Mouse (Mus musculus) naive thymus-derived CD4-positive, alpha-beta T cell, adult 2 months (primary cell): ENCODE data around the gene Pbp2.

Source experiments
- DNase-seq: peaks from one replicate; pipeline ENCODE4 v3.0.0-alpha.2; 2011; ENCODE audit warnings: low read depth

The Pbp2 gene

DNA sequence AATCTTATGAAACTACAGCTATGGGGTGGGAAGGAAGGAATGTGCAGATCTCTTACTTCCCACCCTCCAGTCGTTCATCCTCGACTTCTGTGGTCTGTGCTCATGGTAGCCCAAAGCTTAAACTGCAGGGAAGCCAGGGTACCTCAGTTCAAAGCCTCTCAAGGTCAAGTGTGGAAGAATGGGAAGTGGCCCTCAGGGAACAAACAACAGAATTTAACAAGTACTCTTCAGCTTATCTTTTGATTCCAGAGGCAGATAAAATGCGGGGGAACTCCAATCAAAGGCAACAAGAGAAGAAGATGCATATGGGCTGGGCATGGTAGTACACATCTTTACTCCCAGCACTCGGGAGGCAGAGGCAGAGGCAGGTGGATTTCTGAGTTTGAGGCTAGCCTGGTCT lies 9.7 kb downstream of the Pbp2 start:
- DNase-seq: no peak

GRCm38 (mm10) chr6:135299024-135299550 lies 11.1 kb downstream of the Pbp2 start:
- no peak for DNase-seq

DNA sequence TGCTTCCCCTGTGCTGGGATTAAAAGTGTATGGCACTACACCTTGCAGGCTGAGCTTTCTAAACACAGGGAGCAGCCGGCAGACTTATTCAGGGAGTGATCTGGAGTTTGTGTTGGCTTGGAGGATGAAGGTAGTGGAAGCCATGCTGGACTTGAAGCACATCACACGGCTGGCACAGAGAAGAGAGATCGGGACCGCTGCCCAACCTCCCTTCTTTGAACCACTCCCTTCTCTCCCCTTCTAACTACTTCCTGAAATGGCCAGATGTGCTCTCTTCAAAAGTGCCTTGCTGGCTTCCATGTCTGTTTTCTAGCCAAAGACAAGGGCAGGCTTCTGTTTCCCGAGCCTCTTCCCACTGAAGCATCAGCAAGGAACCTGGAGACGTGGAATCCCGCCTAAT lies 12.6 kb downstream of the Pbp2 start:
- DNase-seq: no peak

DNA sequence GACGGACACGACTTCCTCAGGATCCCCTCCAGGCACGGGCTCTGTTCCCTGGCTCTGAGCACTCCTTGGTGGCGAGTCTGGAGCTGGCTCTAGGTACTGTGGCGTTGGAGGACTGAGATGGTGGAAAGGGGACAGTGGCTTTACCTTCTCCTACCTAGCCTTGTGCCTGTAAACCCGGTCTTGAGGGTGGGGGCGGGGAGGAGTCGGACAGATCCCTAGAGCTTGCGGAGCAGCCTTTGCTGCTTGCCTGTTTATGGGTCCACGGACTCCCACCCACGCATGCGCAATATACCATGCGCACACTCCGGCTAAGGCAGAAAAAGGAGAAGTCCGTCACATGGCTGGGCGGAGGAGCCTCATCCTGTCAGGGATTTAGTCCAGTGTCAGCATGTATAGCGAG lies 13.9 kb downstream of the Pbp2 start:
- no peak for DNase-seq

DNA sequence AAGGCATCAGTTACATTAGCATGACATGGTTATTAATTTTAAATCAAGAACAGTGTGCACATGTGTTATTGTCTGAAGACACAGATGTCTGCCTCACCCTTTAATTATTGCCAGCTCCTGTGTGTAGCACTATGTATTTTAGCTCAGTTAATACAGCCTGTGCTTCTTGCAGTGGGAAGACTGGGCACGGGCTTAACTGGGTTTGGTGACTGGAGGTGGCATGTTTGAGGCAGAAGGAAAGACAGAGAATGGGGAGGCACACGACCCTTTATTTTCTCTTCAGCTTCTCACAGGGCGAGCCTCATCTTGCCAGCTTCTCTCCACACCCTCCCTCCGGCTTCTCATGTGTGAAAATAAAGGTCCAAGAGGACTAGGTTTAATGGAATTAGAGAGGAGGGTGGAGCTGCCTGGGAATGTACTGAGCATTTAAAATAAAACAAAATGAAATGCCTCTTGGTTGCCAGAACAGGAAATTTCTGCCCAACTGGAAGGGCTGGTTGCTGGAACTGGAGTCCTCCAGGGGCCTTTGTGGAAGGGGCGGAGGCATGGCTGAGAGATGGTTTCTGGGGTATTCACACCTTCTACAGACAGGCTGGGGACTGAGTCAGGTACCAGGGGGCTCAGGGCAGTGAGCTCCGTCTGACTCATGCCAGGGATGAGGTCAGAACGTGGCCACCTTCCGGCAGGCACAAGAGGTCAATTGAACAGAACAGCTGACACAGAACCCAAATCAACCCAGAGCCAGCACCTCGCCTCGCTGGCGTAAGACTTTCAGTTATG lies 14.9 kb downstream of the Pbp2 start:
- DNase-seq: no peak

DNA sequence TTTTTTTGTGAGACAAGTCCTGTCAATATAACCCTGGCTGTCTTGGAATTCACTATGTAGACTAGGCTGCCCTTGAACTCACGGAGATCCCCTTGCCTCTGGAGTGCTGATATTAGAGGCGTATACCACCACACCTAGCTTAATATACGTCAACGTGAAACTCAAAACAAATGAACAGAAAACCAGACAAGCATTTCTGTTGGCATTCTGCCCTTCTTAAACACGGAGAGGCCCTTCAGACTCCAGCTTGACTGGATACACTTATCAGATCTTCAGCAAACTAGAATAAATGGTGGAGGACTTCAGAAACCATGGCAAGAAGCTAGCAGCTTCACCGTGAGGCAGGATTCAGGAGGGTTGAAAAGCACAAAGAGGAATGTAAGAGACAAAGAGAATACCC lies 16.1 kb downstream of the Pbp2 start:
- DNase-seq: no peak

DNA sequence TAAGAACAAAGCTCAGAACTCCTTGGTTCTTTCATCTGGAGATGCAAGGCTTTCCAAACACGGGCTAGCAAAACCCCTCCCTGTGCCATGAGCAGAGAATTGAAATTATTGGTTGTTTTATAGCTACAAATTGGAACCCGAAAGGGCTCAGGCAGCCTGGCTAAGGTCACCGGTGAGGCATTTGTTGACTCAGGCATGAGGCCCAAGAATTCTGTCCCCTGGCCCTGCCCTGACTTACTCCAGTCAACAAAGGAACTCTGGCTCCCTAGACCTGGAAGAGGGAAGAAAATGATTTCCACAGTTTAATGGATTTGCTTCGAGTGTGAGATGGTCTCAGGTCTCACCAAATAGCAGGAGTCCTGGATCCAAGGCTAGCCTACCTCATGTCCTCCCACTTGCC lies 17.8 kb downstream of the Pbp2 start:
- no peak for DNase-seq

GRCm38 (mm10) chr6:135279856-135280255 lies 30.3 kb downstream of the Pbp2 start:
- DNase-seq: no peak

- DNase-seq: no peak
Measured at GRCm38 (mm10) chr6:135279286-135279685, 30.9 kb downstream of the Pbp2 start.

- DNase-seq: no peak
Measured at GRCm38 (mm10) chr6:135278302-135278701, 31.9 kb downstream of the Pbp2 start.

DNA sequence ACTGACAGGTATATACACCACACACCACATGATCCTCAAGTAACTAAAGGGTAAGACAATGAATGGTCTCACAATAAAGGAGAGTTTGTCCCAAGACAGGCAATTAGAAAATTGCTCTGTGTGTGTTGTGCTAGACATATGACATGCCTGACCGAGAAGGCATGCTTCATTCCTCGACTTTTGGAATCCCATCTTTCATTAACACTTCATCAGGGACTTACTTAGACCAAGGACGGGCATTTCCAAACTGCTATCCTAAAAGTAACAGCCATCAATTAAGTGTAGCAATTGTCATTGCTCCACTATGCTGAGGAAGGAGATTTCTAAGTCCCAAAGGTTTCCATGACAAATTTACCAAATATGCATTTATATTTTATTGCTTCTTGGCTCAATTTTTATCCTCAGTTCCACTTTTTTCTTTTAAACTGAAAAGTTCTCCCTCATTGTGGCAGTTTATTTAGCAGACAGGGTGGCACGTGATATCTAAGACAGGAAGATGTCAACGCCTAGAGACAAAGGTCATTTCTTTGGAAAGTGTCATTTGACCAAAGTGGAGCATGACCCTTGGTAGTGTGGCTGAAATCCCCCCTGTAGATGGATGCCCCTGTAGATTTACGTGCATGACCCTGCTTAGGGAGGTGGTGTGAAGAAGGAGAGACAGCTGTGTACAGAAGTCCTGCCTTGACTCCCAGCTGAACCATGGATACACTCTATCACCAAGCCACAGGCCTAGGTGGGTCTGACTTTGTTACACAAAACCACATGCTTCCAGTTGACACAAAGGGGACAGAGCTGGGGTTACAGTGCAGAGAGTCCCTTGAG lies 33.5 kb downstream of the Pbp2 start:
- DNase-seq: no peak

GRCm38 (mm10) chr6:135275231-135275630 lies 35.0 kb downstream of the Pbp2 start:
- no peak for DNase-seq

DNA sequence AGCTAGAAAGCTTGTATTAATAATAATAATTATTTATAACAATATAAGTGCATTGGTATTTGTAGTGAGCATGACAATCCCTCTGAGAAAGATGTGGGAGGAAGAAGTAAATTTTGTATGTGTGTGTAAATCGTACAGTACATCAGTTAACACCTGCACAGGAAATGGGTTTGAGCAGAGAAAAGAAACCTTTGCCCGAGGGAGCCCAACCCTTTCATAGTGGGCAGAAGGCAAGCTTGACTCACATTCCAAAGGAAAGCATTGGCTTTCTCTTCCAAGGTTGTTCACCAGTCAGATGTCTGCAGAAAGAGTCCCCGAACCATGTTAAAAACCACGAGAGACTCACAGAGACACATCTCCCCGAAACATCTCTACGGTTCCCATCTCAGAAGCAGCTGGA lies 37.1 kb downstream of the Pbp2 start:
- DNase-seq: no peak

- no peak for DNase-seq
Measured at GRCm38 (mm10) chr6:135271761-135272160, 38.4 kb downstream of the Pbp2 start.

DNA sequence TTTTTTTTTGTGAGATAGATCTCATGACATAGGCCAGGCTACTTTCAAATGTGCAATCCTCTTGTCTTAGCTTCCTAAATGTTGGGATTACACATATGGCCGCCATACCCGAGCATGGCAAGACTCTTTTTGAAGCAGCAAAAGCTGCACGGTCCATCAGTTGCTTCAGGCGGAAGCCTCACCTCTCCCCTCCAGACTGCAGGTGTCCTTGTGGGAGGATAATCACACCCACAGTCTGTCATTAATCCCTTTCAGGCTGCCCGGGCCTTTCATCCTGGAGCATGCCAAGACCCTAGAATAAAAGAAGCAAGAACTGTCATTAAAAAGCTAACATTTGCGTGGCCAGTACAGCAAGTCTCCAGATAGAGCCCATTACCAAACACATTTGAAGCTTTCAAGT lies 40.6 kb downstream of the Pbp2 start:
- DNase-seq: no peak

- DNase-seq: no peak
Measured at GRCm38 (mm10) chr6:135268392-135268791, 41.8 kb downstream of the Pbp2 start.

GRCm38 (mm10) chr6:135267221-135267620 lies 43.0 kb downstream of the Pbp2 start:
- DNase-seq: no peak

- DNase-seq: no peak
Measured at GRCm38 (mm10) chr6:135266056-135266455, 44.1 kb downstream of the Pbp2 start.

GRCm38 (mm10) chr6:135264136-135264535 lies 46.1 kb downstream of the Pbp2 start:
- DNase-seq: no peak

DNA sequence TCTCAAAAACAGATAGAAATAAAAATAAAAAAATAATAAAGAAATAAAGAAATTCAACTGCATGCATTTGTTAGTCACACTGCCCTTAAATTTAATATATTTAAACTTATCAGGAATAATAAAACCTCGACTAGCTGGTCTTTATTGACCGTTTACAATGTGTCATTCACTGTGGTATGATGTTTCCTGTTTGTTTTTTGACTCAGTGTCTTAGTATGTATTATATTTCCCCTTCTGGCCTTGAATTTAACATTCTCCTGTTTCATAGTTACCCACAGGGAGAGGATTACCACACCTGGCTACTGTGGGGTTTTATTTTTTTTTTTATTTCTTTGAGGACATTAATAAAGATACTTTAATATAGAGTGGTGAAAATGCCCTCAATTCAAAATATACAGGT lies 47.6 kb downstream of the Pbp2 start:
- DNase-seq: no peak

GRCm38 (mm10) chr6:135261124-135261523 lies 49.1 kb downstream of the Pbp2 start:
- no peak for DNase-seq

DNA sequence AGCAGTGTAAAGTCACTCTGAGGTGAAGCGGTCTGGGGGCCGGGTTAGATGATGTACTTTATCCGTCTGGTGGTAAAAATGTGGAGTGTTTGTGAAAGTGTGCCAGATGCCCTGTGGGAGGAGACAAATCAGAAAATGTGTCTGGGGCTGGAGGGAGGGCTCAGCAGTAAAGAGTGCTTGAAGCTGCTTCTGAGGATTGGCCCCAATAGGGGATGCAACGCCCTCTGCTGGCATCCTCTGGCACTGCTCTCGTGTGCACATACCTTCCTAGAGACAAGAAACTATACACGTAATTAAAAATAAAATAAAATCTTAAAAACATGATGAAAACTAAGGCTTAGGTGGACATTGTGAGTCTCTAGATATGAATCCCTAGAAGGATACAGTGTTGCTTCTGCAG lies 49.8 kb downstream of the Pbp2 start:
- DNase-seq: no peak
